Mouse (Mus musculus): Measurements from ENCODE around the gene Hadh.

DNA sequence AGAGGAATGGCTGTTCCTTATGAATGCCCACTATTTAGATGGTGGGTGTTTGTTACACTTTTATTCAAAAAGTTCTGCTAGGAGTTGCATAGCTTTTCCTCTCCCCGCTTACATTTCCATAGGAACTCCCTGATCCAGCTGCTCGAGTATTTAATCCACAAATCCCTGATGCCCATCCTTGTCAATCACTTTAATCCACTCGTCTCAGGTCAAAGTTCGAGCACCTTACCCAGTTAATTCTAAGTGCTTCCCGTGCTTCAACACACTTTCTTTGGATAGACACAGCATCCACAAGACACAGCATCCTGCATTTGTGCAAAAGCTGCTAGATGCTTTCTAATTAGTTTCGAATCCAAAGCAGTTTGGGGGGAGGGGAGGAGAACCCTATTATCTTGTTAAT, 1.5 kb downstream of the Hadh start:
- no peak for TF ChIP-seq POLR2A (IDR thresholded peaks at IDR 0.05; ENCODE audit: insufficient read depth, low read length)
- no peak for TF ChIP-seq CTCF (IDR thresholded peaks at IDR 0.05; ENCODE audit: low read depth, low read length)
- no peak for TF ChIP-seq EP300 (IDR thresholded peaks at IDR 0.05; ENCODE audit: insufficient read depth, low read depth, low read length)
